Mouse (Mus musculus): Measurements from ENCODE around the gene Cd300lf. TPM values are rescaled to one million over a fixed set of nuclear protein-coding genes. Genes with fewer than 3 reads are reported as not detected.
A peak's percentile ranks its signal among the peaks of the same experiment; 100 is the strongest.

Gene Cd300lf
- total and polyA plus RNA-seq, 3 experiments, result 15.5 to 36.9 (median 35.3) TPM

- no peak for TF ChIP-seq MAFK (IDR thresholded peaks at IDR 0.05; ENCODE audit: insufficient replicate concordance, low read length)
- no peak for TF ChIP-seq GABPA (IDR thresholded peaks at IDR 0.05; ENCODE audit: insufficient replicate concordance, low read depth, low read length)
- no peak for TF ChIP-seq JUND (conservative IDR thresholded peaks at IDR 0.05; ENCODE audit: low read depth, low read length)
- no peak for TF ChIP-seq CTCF (conservative IDR thresholded peaks at IDR 0.05 in 1 of 2, IDR thresholded peaks at IDR 0.05 in 1 of 2; ENCODE audit: low read depth in 2 of 2, low read length in 2 of 2)
- TF ChIP-seq RCOR1 (conservative IDR thresholded peaks at IDR 0.05; ENCODE audit: low read depth, low read length), result no peak
- no peak for TF ChIP-seq USF1 (IDR thresholded peaks at IDR 0.05; ENCODE audit: low read depth, low read length)
- no peak; the same call in 1 of the 2 replicates for TF ChIP-seq MAX (IDR thresholded peaks at IDR 0.05; ENCODE audit: low read length)
- TF ChIP-seq CHD1 (IDR thresholded peaks at IDR 0.05; ENCODE audit: low read depth, low read length), result no peak
- TF ChIP-seq NELFE (IDR thresholded peaks at IDR 0.05; ENCODE audit: low read depth, low read length), result peak; percentile 98
- peak; percentile 97 for TF ChIP-seq ZMIZ1 (IDR thresholded peaks at IDR 0.05; ENCODE audit: low read depth, low read length)
- TF ChIP-seq SIN3A (IDR thresholded peaks at IDR 0.05; ENCODE audit: low read length), result peak; percentile 48; the same call in 1 of the 2 replicates
- no peak for TF ChIP-seq ZC3H11A (IDR thresholded peaks at IDR 0.05; ENCODE audit: low read depth, low read length)
- TF ChIP-seq PAX5 (IDR thresholded peaks at IDR 0.05; ENCODE audit: low read length), result no peak
These were observed 29.2 kb upstream of the Cd300lf start, which contains the start of gene Slc9a3r1 (continued) for GRCm38 (mm10) chr11:115162832-115163480.

GRCm38 (mm10) chr11:115162205-115162601 lies 28.4 kb upstream of the Cd300lf start:
- peak overlapping the region; percentile 34 for H3K9ac ChIP-seq (ENCODE audit: insufficient read depth, low read depth)
- H3K4me2 ChIP-seq (ENCODE audit: insufficient read depth, low read depth, poor library complexity, severe bottlenecking), result peak overlapping the region; percentile 66
- H3K79me2 ChIP-seq (replicated peaks; ENCODE audit: control insufficient read depth, extremely low read depth, insufficient read depth, poor library complexity, severe bottlenecking), result peaks cover 36% of the 10 kb centered on the region
- TF ChIP-seq MAZ (IDR thresholded peaks at IDR 0.05; ENCODE audit: low read depth, low read length), result no peak
- TF ChIP-seq ZMIZ1 (IDR thresholded peaks at IDR 0.05; ENCODE audit: low read depth, low read length), result no peak
- no peak for TF ChIP-seq PAX5 (IDR thresholded peaks at IDR 0.05; ENCODE audit: low read length)
- no peak for TF ChIP-seq EP300 (IDR thresholded peaks at IDR 0.05; ENCODE audit: low read length)
- TF ChIP-seq ZKSCAN1 (IDR thresholded peaks at IDR 0.05; ENCODE audit: borderline replicate concordance, low read depth, low read length), result no peak
- no peak for TF ChIP-seq E2F4 (IDR thresholded peaks at IDR 0.05; ENCODE audit: insufficient replicate concordance, low read depth, low read length)
- TF ChIP-seq MXI1 (IDR thresholded peaks at IDR 0.05; ENCODE audit: low read depth, low read length), result no peak
- TF ChIP-seq JUND (conservative IDR thresholded peaks at IDR 0.05; ENCODE audit: low read depth, low read length), result no peak
- TF ChIP-seq POLR2AphosphoS2 (IDR thresholded peaks at IDR 0.05; ENCODE audit: low read depth, low read length), result no peak
- TF ChIP-seq SIN3A (IDR thresholded peaks at IDR 0.05; ENCODE audit: low read length), result no peak
- H3K4me1 ChIP-seq (ENCODE audit: control insufficient read depth in 1 of 2, insufficient read depth in 2 of 2), result peaks cover 26 to 66% of the 10 kb centered on the region in 2 experiments
- dilution Hi-C loops (cut with MboI; ENCODE audit: extremely low pct_ligation_motif_present, extremely low pct_unique_long_range_greater_than_20kb, low sequenced_read_pairs), result no loop called here
- peaks cover 8% of the 10 kb centered on the region for H3K9me3 ChIP-seq (replicated peaks; ENCODE audit: low read length)
- DNase-seq (ENCODE audit: extremely low read depth), result no peak
- H3K4me3 ChIP-seq (replicated peaks in 1 of 3; ENCODE audit: low read depth in 2 of 3, low read length in 2 of 3, poor library complexity in 1 of 3), result peak overlapping the region in 2 of 3 experiments; percentile 65 to 69
- peaks cover 0 to 18% of the 10 kb centered on the region in 2 experiments for H3K36me3 ChIP-seq (replicated peaks in 1 of 2; ENCODE audit: control insufficient read depth in 1 of 2, insufficient read depth in 1 of 2, low read length in 1 of 2)
- H3K27ac ChIP-seq (ENCODE audit: insufficient read depth, low read depth), result no peak overlapping the region; the same call in 1 of the 2 replicates
- no peaks in the 10 kb centered on the region for H3K27me3 ChIP-seq (replicated peaks)
- in situ Hi-C loops (cut with MboI; ENCODE audit: low pct_ligation_motif_present, low pct_unique_long_range_greater_than_20kb, low sequenced_read_pairs), result loop anchor here (5.0 kb wide), 3 partner anchors 35 to 110 kb away; no protein-coding TSS in a partner anchor
